In the genomic region with DNA sequence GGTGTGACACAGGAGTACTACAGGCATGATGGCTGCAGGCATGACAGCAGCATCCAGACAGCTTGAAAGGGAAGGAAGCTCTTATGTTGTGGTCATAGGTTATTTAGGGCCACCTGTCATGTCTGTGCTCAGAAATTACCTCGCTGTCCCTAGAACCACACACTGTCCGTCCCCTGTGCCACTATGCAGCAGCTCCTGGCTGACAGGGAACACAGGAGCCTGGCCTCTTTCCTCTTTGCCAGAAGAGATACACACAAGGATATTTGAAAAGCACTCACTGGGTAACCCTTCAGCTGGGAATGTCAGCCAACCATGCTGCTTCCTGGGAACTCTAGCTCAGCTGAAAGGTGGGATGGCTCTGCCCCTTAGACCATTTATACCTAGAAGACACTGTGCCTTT, we compare ENCODE assay signal across 23 mouse cellular contexts.
DNase-seq lines count a peak whose midpoint lies in the region; ATAC-seq and TF ChIP-seq lines count a peak whose summit lies in the region.
"Had no signal": no experiment of that assay in that cellular context is flagged by ENCODE, and none has a peak within 500 bp of the region (broad histone marks: within the 10 kb centered on the region; RNA-seq: fewer than 3 reads in every experiment).

No protein-coding gene starts in this region.

- H3K79me3 ChIP-seq in C2C12 (ENCODE audit: low read depth): no peaks in the 10 kb centered on the region

- TF ChIP-seq CTCF in C2C12 (IDR thresholded peaks at IDR 0.05; ENCODE audit: control insufficient read depth, insufficient read depth, insufficient read length): no peak
- TF ChIP-seq CTCF in intestine, postnatal 0 days (IDR thresholded peaks at IDR 0.05; ENCODE audit: low read depth): no peak

- H3K4me2 ChIP-seq in kidney, embryonic 16.5 days (replicated peaks; ENCODE audit: low read depth, low read length): no peak overlapping the region
- no peak overlapping the region for H3K4me2 ChIP-seq in intestine, postnatal 0 days (replicated peaks; ENCODE audit: low read depth)
- H3K4me2 ChIP-seq: forebrain, embryonic 15.5 days; heart, embryonic 15.5 days; liver, embryonic 13.5 days had no signal

- no peaks in the 10 kb centered on the region for H3K36me3 ChIP-seq in heart, embryonic 10.5 days
- H3K36me3 ChIP-seq in kidney, embryonic 16.5 days (ENCODE audit: insufficient read depth, low read length): no peaks in the 10 kb centered on the region
- no peaks in the 10 kb centered on the region for H3K36me3 ChIP-seq in C2C12 (ENCODE audit: control insufficient read depth, insufficient read depth)
- no peaks in the 10 kb centered on the region for H3K36me3 ChIP-seq in intestine, postnatal 0 days (ENCODE audit: control insufficient read depth, insufficient read depth)
- H3K36me3 ChIP-seq: forebrain, embryonic 15.5 days; heart, embryonic 15.5 days; liver, embryonic 13.5 days had no signal

- WGBS in heart, embryonic 10.5 days: 71% methylated on average over 2 of the region's 2 CpGs
- 72% methylated on average over 2 of the region's 2 CpGs for WGBS in kidney, embryonic 16.5 days
- WGBS in intestine, postnatal 0 days: 79% methylated on average over 2 of the region's 2 CpGs

- H3K79me2 ChIP-seq in C2C12 (ENCODE audit: control insufficient read depth, insufficient read depth): peaks cover 12% of the 10 kb centered on the region

- no peaks in the 10 kb centered on the region for H3K27me3 ChIP-seq in heart, embryonic 10.5 days (ENCODE audit: insufficient read depth, poor library complexity, severe bottlenecking)
- no peaks in the 10 kb centered on the region for H3K27me3 ChIP-seq in kidney, embryonic 16.5 days (ENCODE audit: insufficient read depth, low read length)
- no peaks in the 10 kb centered on the region for H3K27me3 ChIP-seq in C2C12 (ENCODE audit: control insufficient read depth, insufficient read depth, insufficient read length)
- no peaks in the 10 kb centered on the region for H3K27me3 ChIP-seq in intestine, postnatal 0 days (replicated peaks; ENCODE audit: control insufficient read depth, insufficient read depth, low read length)
- H3K27me3 ChIP-seq: forebrain, embryonic 15.5 days; heart, embryonic 15.5 days; liver, embryonic 13.5 days had no signal

- H3K9ac ChIP-seq in kidney, embryonic 16.5 days (replicated peaks; ENCODE audit: low read length): no peak overlapping the region
- H3K9ac ChIP-seq in intestine, postnatal 0 days (ENCODE audit: low read depth, low read length): no peak overlapping the region
- H3K9ac ChIP-seq: forebrain, embryonic 15.5 days; heart, embryonic 15.5 days; liver, embryonic 13.5 days had no signal

- H3K4me3 ChIP-seq in heart, embryonic 10.5 days: no peak overlapping the region; the same call in 1 of the 2 replicates
- no peak overlapping the region for H3K4me3 ChIP-seq in kidney, embryonic 16.5 days (ENCODE audit: low read length)
- H3K4me3 ChIP-seq in C2C12 (ENCODE audit: insufficient read depth, poor library complexity, severe bottlenecking): no peak overlapping the region
- H3K4me3 ChIP-seq in intestine, postnatal 0 days (ENCODE audit: low read depth, low read length): no peak overlapping the region
- H3K4me3 ChIP-seq: forebrain, embryonic 15.5 days; heart, embryonic 15.5 days; left cerebral cortex, adult 2 months; liver, embryonic 13.5 days had no signal

- peaks cover 50% of the 10 kb centered on the region for H3K4me1 ChIP-seq in heart, embryonic 10.5 days
- peaks cover 33% of the 10 kb centered on the region for H3K4me1 ChIP-seq in kidney, embryonic 16.5 days (ENCODE audit: insufficient read depth, low read length)
- peaks cover 6% of the 10 kb centered on the region; the same call in 1 of the 2 replicates for H3K4me1 ChIP-seq in intestine, postnatal 0 days (replicated peaks; ENCODE audit: control insufficient read depth, insufficient read depth, low read length)

- no peak overlapping the region for H3K27ac ChIP-seq in heart, embryonic 10.5 days
- H3K27ac ChIP-seq in kidney, embryonic 16.5 days (ENCODE audit: low read length): no peak overlapping the region; the same call in 1 of the 2 replicates
- H3K27ac ChIP-seq in intestine, postnatal 0 days (ENCODE audit: low read depth, low read length): peak overlapping the region; percentile 15; the same call in 1 of the 2 replicates
- H3K27ac ChIP-seq: forebrain, embryonic 15.5 days; heart, embryonic 15.5 days; left cerebral cortex, adult 2 months; liver, embryonic 13.5 days had no signal

- H3ac ChIP-seq in C2C12 (ENCODE audit: control insufficient read depth, insufficient read length, low read depth): peak overlapping the region; percentile 9

- DNase-seq in heart, embryonic 10.5 days (ENCODE audit: low spot score): peak; percentile 58
- DNase-seq in heart, postnatal 10 days: no peak
- no peak for DNase-seq in kidney, postnatal 36 days
- no peak for DNase-seq in urinary bladder, postnatal 25 days (ENCODE audit: low spot score)
- DNase-seq: adrenal gland, adult 8-10 months; B cell, adult 2 months; cerebellum, adult 2 months; cerebellum, postnatal 25 days; embryo, embryonic 11 days; gastrocnemius, postnatal 10 days; heart, postnatal 4 days; kidney, adult 9 months; liver, embryonic 13.5 days; lung, adult 2 months; thymus, adult 2 months; thymus, postnatal 4 days had no signal

- H3K9me3 ChIP-seq in heart, embryonic 10.5 days: no peaks in the 10 kb centered on the region
- H3K9me3 ChIP-seq in kidney, embryonic 16.5 days (ENCODE audit: low read length): no peaks in the 10 kb centered on the region
- H3K9me3 ChIP-seq in intestine, postnatal 0 days (ENCODE audit: control insufficient read depth): no peaks in the 10 kb centered on the region
- H3K9me3 ChIP-seq: forebrain, embryonic 15.5 days; heart, embryonic 15.5 days; liver, embryonic 13.5 days had no signal

- ATAC-seq in kidney, embryonic 16.5 days (ENCODE audit: low FRiP score, low TSS enrichment): peak; percentile 13; the same call in 1 of the 2 replicates
- ATAC-seq in intestine, postnatal 0 days: no peak
- ATAC-seq: forebrain, embryonic 15.5 days; inflammation-experienced regulatory T-cells, adult 6 months had no signal

- intact Hi-C loops in heart, postnatal 10 days (cut with DNase I): no loop called here

TF ChIP-seq in C2C12, 6 proteins besides CTCF, POLR2A, EP300 and RAD21:
- no peak for TF ChIP-seq MAX (IDR thresholded peaks at IDR 0.05)
- no peak for TF ChIP-seq USF1 (IDR thresholded peaks at IDR 0.05; ENCODE audit: low read depth)
- TF ChIP-seq CEBPB (IDR thresholded peaks at IDR 0.05; ENCODE audit: low read depth): no peak
- no peak for TF ChIP-seq MYOD1 (IDR thresholded peaks at IDR 0.05; ENCODE audit: control insufficient read depth, insufficient read length, low read depth)
- no peak for TF ChIP-seq MYOG (IDR thresholded peaks at IDR 0.05; ENCODE audit: control insufficient read depth, extremely low read depth, insufficient read length)
- TF ChIP-seq FOSL1 (IDR thresholded peaks at IDR 0.05; ENCODE audit: insufficient read depth, low read length, poor library complexity, severe bottlenecking): no peak
TF ChIP-seq in C2C12: peak in this region for 0.
